Mouse (Mus musculus) heart, postnatal 4 days (tissue): ENCODE results near the gene Uchl3. TPM values are rescaled to one million over a fixed set of nuclear protein-coding genes. Genes with fewer than 3 reads are reported as not detected.

Experiments used
- DNase-seq: peaks from one replicate; pipeline ENCODE4 v3.0.0; 2021
- total RNA-seq, 2 experiments: library from RNA; stranded (reverse); gene quantifications; 2 replicates each; pipeline ENCODE4 v1.2.3; 2021

The Uchl3 gene
- 10 to 100 TPM; 33.9 to 35.3 TPM for total RNA-seq

GRCm38 (mm10) chr14:101653581-101654525, at the start of gene Uchl3:
Gene Uchl3 (plus strand): TSS chr14:101653967.
- peak; percentile 99 for DNase-seq

DNA sequence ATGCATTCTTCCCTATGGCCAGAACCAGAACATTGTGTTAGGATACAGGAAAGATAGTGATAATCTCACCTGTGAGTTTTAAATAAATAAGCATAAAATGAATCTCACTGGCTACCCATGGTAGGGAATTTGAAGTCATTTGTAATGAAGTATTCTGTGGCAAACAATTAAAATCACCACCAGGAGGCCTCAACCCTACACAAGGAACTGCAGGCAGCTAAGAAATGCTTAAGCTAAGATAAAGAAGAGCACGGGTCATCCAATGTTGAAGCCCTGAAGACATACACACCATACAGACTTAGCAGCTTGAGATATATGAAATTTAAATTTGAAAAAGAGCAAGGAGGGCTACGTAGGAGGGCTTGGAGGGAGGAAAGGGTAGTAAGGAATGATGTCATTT, 47.9 kb upstream of the Uchl3 start:
- no peak for DNase-seq

GRCm38 (mm10) chr14:101607631-101608518, 45.9 kb upstream of the Uchl3 start:
- peak; percentile 26 for DNase-seq

GRCm38 (mm10) chr14:101608519-101609368, 45.0 kb upstream of the Uchl3 start, which contains the start of gene Tbc1d4:
Gene Tbc1d4 (minus strand): TSS chr14:101609191.
- DNase-seq, result peak; percentile 84

- no peak for DNase-seq
Measured at GRCm38 (mm10) chr14:101610701-101611100, 43.1 kb upstream of the Uchl3 start.

DNA sequence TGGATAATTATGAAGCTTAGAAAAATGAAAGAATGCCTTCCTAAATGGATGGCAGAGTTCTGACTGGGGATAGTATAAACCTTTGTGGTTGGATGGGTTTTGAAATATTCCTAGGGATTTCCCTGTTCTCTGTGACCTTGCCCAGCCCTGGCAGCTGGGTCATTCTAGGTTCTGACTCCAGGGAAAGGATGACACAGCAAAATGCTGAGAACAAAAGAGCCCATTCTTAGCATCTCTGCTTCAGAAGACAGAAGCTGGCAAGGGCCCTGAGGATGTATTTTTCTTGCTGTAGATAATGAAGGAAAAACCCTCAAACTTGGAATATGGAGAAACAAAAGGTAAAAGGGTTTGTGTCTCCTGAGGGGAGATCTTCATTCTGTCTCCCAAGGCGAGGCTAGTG, 40.6 kb upstream of the Uchl3 start:
- no peak for DNase-seq

GRCm38 (mm10) chr14:101616178-101616577, 37.6 kb upstream of the Uchl3 start:
- no peak for DNase-seq

GRCm38 (mm10) chr14:101617680-101618079, 36.1 kb upstream of the Uchl3 start:
- no peak for DNase-seq

- no peak for DNase-seq
Measured at GRCm38 (mm10) chr14:101630548-101630947, 23.2 kb upstream of the Uchl3 start.

- no peak for DNase-seq
Measured at GRCm38 (mm10) chr14:101635765-101636164, 18.0 kb upstream of the Uchl3 start.

DNA sequence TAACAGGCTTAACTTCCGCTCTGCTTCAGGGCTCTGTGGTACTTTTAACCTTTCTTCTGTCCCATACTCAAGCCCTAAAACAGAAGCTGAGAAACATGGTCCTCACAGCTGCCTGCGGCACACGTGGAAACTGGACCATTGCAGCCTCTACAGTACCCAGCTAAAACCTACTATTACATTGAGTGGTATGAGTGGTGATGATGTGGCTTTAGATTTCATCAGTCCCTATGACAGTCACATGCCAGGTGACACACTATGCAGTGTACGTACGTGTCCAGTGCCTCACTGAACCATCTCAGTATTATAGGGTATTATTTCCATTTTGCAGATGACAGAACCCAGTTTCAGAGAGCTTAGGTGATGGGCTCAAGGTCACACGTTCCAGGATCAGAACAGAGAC, 16.4 kb upstream of the Uchl3 start:
- no peak for DNase-seq

- peak; percentile 92 for DNase-seq
Measured at GRCm38 (mm10) chr14:101640153-101640843, 13.5 kb upstream of the Uchl3 start, which contains the start of gene Commd6. Gene Commd6 (minus strand): TSS chr14:101640686.

GRCm38 (mm10) chr14:101644948-101645347, 8.8 kb upstream of the Uchl3 start:
- DNase-seq, result no peak

DNA sequence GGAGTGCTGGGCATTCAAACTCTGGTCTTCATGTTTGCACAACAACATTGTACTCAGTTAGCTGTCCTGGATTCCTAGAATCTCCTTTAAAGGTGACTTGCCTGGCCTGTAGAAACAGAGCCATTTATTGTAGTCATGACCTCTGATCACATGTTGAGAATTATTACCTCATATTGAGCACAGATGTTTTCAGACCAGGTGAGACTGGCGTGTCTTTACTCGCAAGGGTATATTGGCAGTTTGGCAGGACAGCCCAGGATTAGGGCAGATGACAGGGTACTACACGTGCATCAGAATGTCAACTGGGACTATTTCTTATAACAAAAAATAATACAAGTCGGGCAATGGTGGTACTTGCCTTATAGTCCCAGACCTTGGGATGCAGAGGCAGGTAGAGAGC, 3.2 kb upstream of the Uchl3 start:
- DNase-seq, result no peak

DNA sequence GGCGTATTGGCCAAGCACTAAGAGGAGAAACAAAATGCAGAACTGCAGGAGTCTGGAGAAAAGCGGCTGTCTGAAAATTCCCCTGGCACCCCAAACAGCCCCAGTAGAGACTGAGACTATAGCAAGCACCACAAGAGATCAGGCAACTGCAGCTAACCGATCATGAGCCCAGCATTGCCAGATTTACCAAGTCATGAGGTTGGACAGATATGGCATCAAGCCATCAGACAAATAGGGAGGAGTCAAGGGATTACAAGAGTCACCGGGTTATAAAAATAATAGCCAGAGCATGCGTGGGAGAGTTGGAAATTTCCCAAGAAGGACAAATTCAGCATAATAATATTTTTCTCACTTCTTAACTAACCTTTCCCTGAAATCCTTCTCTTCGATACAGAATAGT, 1.2 kb upstream of the Uchl3 start:
- DNase-seq, result no peak

DNA sequence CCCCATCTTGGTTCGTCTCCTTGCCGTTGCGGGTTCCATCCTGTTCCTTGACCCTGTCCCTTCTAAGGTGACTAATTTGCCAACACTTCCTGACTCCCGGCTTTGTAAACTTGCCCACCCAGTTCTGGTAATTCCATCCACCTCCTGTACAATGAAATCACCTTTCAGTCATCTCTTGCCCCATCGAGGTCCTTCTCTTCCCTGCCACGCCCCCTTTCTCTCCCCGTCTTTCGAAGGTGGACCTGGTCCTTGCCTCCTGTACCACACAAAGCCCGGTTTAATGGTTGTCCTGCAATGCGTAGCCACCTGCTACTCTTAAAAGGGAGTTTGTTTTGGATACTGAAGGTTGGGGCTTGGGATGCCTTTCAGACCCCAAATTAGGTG, 751 bp downstream of the Uchl3 start:
- no peak for DNase-seq

- no peak for DNase-seq
Measured at GRCm38 (mm10) chr14:101656307-101656706, 2.5 kb downstream of the Uchl3 start.

DNA sequence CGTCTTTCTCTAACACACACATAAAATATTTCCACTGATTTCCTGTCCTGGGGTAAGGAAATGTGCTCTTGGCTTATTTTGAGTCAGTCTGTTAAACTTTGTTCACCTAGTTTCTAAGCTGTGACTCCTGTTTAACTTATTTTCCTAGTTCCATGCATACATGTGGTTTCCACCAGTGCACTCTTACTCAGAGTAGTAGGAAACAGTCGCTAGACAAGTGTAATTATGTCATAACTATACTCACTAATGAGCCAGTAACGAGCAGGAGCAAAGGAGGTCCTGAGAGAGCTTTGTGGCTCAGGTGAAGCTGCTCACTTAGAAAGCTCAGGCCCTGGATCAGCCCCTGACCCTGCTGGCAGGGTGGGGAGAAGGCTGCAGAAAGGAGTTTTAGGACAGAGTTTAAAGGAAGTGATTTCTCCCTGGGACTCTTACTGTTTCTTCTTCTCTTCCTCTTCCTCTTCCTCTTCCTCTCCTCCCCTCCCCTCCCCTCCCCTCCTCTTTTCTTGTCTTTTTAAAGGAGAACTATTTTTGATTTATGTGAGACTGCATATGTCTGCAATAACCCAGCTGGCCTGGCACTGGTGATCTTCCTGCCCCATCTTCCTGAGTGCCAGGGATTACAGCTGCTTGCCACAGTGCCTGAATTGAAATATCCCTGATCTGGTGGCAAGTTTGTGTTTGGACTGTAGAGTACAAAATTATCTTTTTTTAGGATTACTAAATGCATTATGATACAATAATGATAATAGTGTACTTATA, 8.1 kb downstream of the Uchl3 start:
- no peak for DNase-seq

GRCm38 (mm10) chr14:101664274-101664673, 10.5 kb downstream of the Uchl3 start:
- DNase-seq, result no peak

GRCm38 (mm10) chr14:101666056-101666455, 12.3 kb downstream of the Uchl3 start:
- DNase-seq, result no peak

- DNase-seq, result no peak
Measured at GRCm38 (mm10) chr14:101666536-101666935, 12.8 kb downstream of the Uchl3 start.
